Mouse (Mus musculus): ENCODE measurements at regions not wholly inside any gene's neighbourhood (a gene's known extent, or its start where the extent isn't known, plus 50 kb on each side); places are given as distances from the start of the nearest gene placed in this dataset.

DNA sequence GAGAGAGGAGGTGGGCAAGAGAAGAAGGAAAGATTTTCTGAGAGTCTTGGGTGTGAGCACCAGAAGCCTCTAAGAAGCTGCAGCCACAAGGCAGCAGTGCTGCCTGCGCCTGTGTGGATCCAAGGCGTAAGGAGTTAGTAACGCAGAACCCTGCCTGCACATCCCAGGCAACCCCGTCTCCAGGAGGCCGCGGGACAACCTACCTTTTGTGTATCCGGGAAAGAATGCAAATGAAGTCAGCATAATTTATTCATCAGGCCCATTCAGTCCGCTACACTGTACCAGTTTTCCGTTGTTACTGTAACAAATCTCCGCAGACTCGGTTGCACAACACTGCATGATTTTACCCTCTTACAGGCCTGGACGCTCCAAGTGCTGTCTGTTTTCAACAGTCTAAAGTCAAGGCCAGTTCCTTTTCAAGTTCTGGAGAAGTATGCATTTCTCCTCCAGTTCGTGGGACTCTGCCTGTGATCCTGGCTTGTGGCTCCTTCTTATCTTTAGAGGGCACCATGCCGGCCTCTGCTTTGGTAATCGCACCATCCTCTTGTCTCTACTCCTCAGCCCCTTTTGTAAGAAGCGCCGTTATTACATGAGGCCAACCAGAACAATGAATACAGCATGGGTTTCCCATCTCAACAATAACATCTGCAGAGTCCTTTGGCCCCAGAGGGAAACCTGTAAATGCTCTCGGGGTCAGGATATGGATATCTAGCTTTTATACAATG lies 133.8 kb downstream of the Nufip1 start:
- DNase-seq (ENCODE audit: low spot score in 2 of 2): no peak

DNA sequence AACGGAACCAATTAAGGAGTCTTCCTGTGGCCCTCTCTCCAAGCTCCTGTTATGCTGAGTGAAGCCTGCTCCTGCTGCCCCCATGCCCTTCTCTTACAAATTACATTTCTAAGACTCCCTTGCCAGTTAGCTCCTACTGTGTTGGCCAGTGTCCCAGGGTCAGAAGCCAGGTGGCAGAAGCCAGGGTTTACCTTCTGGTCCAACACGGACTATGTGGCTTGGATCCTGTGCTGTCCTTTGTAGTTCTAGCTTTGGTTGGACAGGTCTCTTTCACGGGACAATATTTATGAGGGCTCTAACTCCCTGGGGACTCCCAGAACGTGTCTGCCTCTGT lies 134.3 kb downstream of the Nufip1 start:
- no peak for DNase-seq (ENCODE audit: low spot score in 2 of 2)

DNA sequence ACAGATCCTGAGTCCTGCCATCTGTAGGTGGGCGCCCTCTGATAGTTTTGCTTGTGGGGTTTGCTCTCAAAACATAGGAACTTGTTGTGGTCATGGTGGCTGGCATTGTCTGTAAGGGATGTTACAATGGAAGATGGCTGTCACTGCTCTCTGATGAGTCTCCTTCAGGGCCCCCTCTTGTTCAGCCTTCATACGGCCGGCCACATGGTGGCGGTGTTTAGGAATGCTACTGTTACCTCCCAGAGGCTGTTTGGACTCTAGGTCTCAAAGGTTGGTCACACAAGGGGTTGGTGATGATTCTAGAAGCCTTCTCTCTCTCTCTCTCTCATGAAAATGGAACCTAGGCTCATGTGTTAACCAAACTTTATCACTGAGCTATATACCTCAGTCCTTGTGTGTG lies 137.0 kb downstream of the Nufip1 start:
- no peak for DNase-seq (ENCODE audit: low spot score in 2 of 2)

DNA sequence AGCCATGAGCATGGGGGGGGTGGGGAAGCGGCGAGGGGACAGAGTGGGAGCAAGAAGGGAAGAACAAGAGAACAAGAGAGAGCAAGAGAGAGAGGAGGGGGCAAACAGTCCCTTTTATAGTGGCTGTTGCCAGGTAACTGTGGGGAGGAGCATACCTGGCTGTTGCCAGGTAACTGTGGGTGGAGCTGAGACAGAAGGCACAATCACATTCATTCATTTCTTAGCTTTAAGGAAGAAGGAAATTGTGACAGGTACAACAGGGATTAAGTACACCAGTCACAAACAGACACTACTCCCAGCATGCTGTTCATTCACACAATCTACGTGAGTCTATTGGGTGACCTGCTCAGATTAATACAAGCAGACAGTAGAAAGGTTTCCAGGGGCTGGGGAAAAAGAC lies 143.2 kb downstream of the Nufip1 start:
- DNase-seq (ENCODE audit: low spot score in 2 of 2): no peak

DNA sequence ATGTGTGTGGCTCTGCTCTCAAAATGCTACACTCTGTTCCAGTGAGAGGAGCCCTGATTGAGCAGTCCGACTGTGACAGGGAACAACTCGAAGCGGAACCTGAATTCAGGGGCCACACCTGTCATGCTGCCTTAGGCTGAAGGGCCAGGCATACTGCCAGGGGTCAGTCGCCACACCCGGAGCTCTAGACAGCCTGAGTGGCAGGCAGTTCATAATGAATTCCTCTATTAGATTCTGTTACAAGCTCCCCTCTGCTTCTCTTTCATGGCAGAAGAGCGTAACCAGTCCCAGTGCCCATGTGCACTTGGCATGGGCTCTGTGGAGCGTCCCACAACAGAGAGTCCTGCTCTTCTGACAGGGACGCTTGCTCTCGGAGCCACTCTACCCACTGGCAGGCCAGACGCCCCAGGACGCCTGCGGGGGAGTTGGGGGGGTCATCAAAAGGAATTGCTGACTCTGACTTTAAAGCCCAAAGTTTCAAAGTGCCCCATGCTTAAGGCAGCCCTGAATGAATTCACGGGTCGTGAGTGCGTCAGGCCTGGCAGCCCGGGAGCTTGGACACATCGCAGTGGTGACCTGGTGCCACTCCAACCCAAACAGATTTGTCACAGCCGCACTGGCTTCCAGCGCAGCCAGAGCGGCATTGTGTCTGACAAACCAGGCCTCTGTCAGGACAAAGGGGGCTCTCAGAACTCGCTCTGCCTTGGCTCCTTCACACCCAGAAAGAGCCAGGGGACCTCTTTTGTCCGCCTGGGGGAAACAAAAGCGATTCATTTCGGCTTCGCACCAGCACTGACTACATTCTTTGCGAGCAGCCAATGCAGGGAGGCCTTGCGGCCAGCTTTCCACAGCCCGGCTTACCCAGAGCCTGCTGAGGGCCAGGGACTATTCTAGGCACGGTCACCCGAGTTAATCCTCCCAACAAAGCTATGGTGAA lies 144.1 kb downstream of the Nufip1 start:
- peak; percentile 70 to 82 for DNase-seq (ENCODE audit: low spot score in 2 of 2)

DNA sequence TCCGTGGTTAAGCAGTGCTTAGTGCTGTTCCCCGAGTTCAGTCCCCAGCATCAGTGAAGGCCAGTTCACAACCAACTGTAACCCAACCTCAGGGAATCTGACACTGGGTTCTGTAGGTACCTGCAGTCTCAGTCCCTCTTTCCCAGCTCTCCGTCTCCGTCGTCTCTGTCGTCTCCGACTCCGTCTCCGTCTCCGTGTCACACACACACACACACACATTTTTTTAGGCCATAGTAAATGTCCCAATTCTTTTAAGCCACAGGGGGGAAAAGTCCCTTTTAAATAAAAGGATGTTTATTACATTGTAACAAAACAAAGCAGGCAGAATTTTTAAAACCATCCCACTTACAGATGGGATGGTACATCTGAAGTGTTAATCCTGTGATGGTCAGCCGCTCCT lies 145.3 kb downstream of the Nufip1 start:
- DNase-seq (ENCODE audit: low spot score in 2 of 2): no peak

DNA sequence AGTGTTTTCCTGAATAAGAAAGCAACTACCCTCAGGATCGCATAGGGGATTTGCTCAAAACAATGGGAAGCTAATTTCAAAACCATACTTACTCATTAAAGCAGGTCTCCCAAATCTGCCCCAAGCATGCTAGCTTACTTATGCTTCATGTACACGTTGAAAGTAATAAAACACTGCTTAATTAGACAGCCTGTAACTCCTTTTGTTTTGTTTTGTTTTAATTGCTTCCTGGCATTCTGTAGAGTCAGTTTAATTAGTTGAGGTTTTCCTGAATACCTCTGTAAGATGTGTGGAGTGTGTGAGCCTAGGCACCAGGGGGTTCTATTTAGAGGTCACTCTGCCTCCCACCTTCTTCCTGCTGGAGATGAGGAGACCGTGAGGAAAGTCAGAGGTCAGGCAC lies 147.9 kb downstream of the Nufip1 start:
- DNase-seq (ENCODE audit: low spot score in 2 of 2): no peak

DNA sequence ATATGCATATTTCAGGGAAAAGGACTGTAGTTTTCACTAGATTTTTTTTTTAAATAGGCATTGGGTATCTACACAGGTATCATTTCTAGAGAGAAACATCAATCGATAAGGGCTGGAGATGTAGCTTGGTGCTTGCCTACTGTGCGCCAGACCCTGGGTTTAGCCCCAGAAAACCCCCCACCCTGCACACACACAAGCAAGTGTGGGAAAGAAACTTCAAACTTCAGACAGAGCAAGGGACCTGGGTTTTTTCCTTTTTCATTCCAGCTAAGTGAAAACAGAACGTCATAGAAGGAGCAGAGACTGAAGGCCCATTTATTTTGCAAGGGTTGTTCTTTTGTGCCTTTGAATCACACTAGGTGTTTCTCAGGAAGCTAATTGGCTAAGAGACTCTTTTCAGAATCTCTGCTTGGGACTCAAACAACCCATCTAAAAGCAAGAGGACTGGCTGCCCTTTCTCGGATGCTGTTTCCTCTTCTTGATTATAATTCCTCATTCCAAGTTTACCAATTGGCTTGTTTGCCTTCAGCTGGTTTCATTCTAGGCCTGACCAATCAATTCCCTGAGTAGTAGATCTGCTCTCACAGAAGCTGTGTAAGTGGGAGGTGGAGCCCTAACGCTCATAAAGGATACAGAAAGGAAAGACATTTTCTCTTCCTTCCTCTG lies 150.1 kb downstream of the Nufip1 start:
- no peak for DNase-seq (ENCODE audit: low spot score in 2 of 2)

DNA sequence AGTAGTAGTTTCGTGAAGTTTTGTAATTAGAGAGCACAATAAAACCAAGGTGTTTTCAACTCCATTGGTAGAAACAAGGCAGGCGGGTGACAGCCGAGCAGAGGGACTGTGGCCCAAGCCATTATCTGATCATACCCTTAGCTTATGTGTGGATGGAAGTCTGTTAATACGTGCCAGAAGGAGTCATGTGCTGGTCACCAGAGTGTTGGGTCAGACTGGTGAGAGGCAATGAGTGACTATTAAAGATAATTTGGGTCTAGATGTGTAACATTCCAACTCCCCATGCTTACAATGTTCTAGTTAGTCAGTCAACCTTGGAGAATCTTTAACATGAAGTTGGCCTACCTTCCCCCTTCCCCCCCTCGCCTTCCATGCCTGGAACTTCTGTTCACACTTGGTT lies 151.1 kb upstream of the Tsc22d1 start:
- DNase-seq (ENCODE audit: low spot score in 2 of 2): no peak

DNA sequence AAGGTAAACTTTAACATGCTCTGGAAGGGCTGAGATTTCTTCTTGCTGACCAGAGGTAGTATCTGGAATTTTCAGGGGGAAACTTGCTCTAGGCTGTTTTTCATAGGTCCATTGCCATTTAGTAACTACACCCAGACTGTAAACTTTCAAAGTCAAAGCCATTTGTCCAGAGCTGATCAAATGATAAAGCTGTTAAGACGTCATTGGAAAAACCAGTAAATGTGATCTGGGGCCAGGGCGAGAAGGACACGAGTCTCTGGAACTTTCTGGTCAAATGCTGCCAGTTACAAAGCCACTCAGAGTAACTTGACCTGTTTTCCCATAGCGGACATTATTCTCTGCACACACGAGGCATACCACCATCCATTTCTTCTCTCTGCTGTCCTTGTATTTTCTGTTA lies 148.9 kb upstream of the Tsc22d1 start:
- DNase-seq (ENCODE audit: low spot score in 2 of 2): no peak

DNA sequence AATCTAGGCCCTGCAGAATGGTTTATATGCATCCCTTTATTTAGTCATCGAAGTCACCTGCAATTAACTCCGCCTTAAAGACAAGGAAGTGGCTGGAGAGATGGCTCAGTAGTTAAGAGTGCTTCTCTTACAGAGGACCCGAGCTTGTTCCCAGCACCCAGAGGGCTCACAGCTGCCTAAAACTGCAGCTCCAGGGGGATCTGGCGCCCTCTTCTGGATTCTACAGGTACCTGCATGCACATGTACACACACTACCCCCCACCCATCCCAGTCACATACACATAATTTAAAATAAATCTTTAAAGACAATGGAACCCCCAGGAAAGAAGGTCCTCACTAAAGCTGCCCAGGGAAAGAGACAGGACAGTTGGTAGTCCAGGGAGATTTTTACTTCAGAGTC lies 148.5 kb upstream of the Tsc22d1 start:
- DNase-seq (ENCODE audit: low spot score in 2 of 2): no peak

DNA sequence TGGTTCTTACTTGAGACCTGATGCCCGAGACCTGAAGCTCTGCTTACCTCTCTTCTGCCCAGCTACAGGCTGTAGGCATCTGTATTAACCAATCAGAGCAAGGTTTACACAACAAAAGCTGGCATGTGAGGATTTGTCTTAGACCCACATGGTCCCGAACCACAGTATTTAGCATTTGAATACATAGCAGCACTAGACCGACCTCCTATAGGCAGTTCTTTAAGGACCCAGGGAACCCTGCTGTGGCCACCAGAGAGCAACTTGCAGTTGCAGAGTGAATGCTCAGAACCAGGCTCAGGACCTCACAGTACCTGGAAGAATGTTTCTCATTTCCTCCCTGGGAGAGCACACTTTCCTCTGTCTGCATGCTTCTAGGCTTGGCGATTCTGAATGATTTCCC lies 147.7 kb upstream of the Tsc22d1 start:
- DNase-seq (ENCODE audit: low spot score in 2 of 2): no peak

DNA sequence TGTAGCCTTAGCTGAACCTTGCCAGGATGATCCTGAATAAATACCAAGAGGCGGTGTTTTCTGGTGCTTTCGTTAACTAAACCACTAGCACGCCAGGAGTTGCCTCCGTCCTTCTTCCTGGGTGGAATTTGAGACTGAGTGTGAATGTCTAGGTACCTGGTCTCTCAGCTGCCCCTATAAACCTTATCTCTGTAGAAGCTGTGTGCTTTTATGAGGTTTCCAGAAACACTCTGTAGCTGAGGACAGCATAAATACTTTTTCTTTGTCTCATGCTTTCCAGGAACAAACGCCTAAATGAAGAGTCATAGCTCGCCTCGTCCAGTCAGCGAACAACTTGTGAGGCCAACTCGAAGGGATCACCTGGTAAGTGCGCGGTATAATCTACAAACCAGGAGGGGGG lies 143.6 kb upstream of the Tsc22d1 start:
- DNase-seq (ENCODE audit: low spot score in 2 of 2): no peak

DNA sequence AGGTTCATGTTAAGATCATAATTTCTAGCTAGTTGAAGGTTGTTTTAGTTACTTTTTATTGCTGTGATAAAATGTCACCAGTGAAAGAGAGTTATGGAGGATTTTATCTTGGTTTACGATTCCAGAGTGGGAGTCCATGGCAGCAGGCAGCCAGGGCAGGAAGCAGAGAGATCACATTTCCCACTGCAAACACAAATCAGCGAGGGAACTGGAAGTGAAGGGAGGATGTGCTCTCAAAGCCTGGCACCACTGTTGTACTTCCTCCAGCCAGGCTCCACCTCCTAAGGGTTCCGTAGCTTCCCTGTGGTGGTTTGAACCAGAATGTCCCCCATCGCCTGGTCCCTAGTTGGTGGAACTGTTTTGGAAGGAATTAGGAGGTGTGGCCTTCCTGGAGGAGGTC lies 141.9 kb upstream of the Tsc22d1 start:
- no peak for DNase-seq (ENCODE audit: low spot score in 2 of 2)

DNA sequence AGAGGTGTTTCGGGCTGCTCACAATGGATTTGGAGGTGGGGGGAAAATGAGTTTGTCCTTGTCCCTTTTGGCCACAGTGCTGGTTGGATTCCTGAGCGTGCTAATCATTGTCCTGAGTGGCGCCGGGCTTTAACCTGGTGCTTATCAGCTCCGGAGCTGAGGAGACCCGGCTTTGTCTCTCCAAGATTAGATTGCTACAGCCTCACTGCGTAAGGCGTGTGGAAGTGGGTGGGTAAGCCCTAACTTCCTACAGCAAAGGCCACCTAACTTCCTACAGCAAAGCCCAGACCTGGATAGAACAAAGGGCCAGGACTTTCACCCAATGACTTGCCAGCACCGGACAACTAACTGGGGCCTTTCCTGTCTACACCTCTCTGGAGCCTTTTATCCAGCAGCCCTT lies 138.1 kb upstream of the Tsc22d1 start:
- DNase-seq (ENCODE audit: low spot score in 2 of 2): no peak

DNA sequence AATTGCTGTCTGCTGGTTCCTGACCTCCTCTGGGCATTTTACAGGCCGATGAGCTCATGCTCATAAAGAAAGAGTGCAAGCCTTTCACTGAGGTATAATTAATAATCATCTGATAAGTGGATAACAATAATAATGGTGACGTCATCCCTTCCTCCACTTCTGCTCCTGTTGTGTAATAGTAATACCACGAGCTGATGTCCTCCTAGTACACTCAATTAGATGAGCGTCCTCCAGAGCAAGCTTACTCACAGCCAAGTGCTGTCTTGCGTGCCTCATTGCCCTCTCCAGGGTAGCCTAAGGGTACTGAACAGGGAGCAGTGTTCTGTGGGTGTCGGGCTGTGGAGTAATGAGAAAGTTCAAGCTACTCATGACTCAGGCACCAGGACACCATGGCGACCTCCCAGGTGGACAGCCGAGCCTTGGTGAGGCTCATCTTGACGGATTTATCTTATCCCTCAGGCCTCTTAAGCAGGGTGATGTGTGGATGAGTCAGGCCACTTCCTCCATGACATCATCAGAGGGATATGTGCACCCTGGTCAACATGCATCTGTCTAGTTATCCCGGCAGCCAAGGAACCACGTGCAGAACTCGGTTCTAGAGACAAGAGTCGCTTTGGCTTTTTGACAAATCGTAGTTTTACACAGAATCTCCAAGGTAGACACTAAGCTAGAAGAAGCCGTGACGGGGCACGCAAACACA lies 135.9 kb upstream of the Tsc22d1 start:
- no peak for DNase-seq (ENCODE audit: low spot score in 2 of 2)

DNA sequence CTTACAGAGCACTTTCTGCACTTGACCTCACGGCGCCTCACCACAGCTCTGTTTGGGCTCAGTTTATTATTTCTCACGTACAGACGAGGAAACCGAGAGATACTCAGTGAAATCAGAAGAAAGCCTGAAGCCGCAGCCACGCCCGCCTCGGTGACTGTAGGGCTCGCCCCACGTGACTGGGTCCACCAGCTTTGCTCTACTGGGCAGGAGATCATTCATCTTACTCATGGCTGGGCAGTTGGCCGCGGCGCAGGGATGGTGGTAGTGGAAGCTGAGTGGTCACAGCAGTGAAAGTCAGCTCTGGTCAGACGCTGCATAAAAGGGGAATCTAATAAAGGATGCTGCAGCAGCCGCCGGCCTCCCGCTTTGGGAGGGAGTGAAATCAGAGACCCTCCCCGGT lies 135.2 kb upstream of the Tsc22d1 start:
- no peak for DNase-seq (ENCODE audit: low spot score in 2 of 2)

DNA sequence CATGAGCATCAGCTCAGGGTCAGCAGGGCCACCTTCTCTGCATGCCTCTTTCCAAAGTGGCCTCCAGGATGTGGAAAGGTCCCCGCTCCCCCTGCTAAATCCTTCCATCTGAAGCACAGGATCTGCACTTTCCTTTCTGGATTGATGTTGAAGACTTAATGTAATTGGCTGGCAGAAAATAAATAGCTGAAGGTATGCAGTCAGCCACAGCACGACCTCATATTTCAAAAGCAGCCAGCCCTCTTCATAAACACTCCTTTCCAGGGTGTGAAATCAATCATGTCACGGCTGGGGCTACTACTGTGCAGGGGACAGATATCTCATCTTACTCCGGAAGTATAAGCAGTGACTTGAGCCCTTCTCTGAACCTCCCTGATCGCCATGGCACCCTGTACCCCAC lies 132.9 kb upstream of the Tsc22d1 start:
- no peak for DNase-seq (ENCODE audit: low spot score in 2 of 2)

DNA sequence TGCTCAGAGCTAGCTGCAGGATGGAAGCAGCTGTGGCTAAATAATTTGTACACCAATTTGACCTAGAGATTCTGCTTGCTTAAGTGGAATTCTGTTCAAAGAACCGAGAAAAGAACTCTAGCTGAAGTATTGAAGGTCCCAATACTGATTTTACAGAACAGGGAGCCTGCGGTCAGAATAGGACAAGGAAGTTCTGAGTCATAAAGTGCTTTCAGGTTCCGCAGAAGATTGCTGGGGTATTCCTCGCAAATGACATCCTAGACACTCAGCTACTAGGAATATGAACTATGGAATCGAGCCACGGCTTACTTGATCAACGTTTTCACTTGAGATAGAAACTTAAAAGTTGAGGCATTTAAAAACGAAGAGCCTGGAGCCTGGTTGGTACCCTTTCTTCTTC lies 127.0 kb upstream of the Tsc22d1 start:
- DNase-seq (ENCODE audit: low spot score in 2 of 2): no peak

DNA sequence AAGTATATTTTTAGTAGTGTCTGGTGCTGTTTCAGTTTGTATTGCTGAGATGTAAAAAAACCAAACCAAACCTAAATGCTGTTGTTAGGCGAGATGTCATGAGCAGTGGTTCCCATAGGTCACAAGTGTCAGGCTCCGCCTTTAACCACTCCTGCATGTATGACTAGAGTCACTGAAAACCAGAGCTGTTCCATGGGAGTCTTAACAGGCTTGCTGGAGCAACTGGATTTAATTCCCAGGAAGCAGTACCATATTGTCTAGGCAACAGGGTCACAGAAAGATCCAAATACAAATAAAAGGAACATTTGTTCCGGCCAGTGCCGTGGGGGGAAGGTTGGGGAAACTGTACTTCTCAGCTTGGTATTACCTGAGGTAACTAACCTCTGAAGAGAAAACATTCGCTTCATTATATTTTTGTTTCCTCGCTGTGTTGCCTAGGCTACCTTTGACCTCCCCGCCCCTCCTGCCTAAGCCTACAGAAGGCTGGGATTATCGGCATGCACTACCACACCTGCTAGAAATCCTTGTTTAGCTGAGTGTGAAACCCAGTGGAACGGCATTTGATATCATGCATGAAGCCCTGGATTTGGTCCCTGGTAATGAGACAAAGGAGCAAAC lies 124.3 kb upstream of the Tsc22d1 start:
- no peak for DNase-seq (ENCODE audit: low spot score in 2 of 2)

DNA sequence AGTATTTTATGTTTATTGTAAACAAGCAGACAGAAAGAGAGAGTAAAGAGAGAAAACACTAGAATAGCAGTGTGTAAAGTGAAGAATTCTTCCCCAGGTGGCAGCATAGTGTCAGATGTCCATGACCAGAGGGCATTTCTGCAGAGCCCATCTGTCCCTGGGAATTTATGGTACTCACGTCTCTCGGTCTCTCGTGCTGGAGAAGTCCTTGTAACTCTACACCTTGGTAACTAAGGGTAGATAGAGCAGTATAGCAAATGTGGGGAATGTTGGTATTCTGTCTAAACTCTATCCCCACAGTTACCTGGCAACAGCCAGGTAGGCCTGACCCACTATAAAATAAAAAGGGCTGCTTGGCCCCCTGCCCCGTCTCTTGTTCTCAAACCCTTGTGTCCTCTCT lies 122.5 kb upstream of the Tsc22d1 start:
- no peak for DNase-seq (ENCODE audit: low spot score in 2 of 2)

Data from layer of hippocampus, postnatal 10 days (tissue).